Mouse (Mus musculus) spleen, postnatal 10 days (tissue): Measurements from ENCODE around the gene Gmps.

Experiments used
- DNase-seq, 2 experiments: peaks; one replicate each; pipeline ENCODE4 v3.0.0; 2021 to 2022; ENCODE audit warnings: low spot score in 2 of 2

Gmps gene

DNA sequence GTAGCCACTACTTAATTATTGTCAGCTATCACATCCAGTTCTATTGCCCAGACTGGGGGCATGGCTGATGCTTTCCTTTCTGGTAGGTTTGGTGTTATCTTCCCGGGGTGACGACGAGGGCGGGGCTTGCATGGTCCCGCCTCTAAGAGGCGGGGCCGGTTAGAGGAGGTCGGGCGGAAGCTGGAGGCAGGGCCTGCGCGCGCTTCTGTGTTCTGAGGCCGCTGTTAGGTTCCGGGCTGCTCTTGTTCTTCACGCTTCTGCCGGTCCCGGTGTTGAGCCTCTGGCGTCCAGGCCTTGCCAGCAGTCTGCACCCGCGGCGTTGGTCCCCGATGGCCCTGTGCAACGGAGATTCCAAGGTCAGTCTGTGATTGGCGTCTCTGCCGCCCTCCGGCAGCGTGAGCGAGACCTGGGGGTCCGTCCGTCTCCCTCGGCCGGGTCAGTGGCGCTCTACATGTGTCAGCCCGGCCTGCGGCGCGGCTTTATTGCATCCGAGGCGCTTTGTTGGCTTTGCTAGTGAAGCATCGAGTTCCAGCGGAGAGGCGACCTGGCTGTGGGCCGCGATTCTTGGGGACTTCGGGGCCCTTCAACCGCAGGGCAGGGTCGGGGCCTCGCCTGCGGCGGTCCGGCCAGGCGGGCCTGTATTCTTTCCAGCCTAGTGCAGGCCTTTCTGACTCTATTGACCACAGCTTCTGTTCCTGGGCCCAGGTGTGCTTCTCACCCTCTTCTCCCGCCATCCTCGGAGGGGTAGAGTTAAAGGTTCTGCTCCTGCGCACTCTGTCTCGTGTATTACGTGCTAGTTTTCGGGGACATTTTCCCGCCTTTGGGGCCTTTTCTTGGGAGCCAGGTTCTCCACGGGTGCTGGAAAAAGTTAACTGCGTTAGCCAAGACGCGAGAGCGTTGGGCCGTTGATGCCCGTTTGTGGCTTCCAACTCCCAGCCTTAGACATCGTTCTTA is at the start of gene Gmps:
Gene Gmps, plus strand, starts transcription at position 152 of the 954 bp plus-strand sequence.
- peak; percentile 87 to 96 for DNase-seq

DNA sequence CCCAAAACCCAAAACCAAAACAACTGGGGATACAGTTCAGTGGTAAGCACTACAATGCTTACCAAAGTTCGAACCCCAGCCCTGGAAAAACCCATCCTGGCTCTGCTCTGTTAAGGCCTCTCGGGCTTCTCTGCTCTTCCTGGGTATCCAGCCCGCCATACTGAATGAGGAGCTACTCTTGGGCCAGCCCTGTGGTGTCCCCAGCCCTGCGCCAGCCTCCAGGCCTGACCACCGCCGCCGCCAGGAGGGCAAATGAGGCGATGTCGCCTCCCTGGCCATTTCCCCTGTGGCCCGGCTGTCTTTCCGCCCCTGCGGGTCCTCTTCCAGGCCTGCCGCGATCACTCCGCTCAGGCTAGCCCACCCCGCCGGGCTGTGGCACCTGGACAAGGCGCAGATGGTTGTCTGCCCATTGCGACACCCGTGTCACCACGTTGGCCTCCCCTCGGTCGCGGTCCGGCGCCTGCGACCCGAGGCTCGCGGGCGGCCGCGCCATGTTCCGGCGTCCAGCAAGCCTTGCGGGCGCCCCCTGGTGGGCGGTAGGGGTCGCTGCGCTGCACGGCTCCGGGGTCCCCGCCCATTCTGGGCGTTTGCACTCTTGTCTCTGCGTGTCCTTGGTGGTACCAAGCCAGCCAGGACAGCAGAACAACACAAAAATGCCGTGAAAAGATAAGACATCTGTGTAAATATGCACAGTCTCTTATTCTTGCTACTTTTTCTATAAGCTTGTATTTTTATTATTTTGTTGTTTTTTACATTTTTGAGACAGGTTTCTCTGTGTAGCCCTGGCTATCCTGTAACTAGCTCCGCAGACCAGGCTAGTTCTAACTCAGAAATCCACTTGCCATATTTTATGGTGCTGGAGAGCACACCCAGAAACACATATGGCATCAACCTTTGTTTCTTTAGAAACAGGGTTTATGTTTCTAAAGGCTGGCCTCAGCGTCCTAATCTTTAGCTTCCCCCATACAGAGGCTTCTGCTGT is 46.7 kb upstream of the Gmps start, which contains the start of gene E130311K13Rik:
Gene E130311K13Rik, minus strand, starts transcription at position 595 of the 982 bp plus-strand sequence.
- DNase-seq: peak; percentile 89 to 90

DNA sequence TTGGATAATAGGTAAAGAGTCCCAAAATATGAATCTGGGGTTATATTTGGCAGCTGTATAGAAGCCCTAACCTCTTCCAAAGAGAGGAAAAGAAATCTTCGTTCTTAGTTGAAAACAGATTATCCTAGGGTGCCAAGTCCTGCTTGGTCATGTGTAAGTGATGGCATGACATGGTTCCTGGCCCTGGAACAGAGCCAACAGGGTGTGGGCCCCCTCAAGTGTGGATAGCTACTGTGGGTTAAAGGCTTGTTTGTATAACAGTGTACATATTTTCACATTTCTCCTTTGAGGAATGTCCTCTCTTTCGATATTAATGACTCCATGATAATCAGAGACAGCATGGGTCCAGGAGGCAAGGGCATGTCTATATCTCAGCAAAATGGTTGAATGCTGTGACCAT is 37.0 kb upstream of the Gmps start:
- DNase-seq: no peak

DNA sequence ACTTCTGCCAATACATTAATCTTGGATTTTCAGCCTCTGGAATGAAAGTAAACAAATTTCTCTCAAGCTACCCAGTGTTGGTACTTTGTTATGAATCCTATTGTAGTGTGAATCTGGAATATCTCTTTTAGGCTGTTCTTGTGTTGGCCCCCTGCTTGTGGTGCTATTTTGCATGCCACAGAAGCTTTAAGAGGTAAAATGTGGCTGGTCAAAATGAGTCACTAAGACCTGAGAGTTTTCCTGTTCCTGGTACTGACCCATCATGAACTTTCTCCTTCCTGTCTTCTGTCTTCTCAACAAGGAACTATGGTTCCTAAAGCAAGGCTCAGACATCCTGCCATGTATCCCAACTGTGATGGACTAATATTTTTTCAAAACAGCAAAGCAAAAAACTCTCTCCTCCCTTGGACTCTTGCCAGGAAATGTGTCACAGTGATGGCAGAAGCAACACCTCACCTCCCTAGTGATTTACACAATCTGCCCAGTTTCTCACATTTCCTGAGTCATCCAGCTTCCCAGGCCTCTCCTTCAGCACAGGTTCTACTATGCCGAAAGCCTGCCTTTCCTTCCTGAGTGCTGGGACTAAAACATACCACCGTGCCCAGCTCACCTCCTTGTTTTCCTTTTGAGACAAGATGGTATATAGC is 34.6 kb upstream of the Gmps start:
- no peak for DNase-seq

DNA sequence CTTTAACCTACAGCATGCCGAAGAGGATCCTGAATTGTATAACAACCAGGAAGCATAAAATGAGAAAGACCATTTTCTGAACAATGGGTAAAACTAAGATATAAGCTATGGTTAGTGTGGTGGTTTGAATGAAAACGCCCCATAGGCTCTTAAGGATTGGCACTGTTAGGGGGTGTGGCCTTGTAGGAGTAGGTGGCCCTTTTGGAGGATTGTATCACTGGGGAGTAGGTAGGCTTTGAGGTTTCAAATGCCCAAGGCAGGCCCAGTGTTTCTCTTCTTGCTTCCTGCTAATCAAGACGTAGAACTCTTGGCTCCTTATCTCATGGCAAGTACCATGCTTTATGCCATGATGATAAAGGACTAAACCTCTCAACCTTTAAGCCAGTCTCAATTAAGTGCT is 26.1 kb upstream of the Gmps start:
- DNase-seq: no peak

DNA sequence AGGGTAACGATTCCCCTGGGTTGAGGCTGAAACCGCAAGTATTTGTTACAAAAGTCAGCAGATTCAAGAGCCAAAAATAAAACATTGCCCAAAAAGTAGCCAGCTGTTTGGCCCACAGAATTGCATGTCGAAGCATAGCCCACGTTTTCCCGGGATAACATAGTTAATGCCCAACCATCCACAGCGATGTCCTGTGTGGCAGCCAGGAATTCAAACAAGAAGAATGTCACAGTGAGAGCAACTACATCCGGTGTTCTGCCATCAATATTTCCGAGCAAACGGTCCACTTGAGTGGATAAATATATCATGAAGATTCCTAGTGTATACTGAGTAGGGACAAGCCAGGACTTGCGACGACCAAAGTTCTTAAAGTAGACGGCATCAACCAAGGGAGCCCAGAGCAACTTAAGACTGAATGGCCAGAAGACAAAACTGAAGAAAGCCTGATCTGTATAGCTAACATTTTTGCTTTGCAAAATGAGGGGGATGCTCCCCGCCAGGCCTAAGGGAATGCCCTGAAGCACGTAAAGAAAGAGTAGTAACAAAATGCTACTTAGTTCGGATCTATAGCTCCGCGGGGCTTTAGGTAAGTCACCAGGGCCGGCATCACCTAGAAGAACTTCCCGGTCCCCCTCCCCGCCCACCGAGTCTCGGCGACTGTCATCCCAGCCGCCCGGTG is 12.3 kb upstream of the Gmps start:
- DNase-seq: peak in 1 of 2 experiments; percentile 63

DNA sequence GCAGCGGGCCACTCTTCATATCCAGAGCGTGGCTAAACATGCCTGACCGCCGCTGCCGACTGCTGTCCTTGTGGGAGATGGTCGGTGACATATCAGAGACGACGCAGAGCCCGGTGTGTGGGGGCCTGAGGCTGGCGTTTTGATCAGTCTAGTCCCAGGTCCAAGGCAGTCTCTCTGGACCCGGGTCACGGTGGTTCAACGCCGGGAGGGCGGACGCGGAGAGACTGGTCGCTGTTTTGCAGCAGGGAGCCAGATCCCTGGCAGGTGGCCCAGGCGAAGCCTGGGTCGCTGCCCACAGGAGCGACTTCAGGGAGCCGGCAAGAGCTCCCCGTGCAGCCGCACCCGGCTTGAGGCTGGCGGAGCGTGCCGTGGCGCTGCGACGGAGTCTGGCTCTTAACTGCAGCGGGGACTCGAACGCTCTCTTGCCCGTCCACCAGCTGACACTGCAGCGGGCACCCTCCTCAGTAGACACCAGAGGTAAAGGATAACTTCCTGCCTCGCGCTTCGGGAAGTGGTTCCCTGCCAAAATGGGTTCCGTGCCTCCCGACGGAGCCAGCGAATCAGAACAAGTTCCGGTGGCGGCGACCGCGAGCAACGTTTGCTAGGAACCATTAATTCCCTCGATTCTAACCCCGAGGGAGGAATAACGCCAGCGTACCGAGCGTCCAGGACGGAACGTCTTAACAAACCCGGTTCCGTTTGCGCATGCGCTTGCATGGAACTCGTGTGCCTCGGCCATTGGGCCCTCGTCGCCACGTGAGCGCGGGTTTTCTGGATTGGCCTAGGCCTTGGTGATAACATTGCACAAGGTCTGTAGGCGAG is 11.6 kb upstream of the Gmps start, which contains the start of gene Slc33a1:
Gene Slc33a1, minus strand, starts transcription at position 669 of the 822 bp plus-strand sequence.
- DNase-seq: peak; percentile 94 to 99

DNA sequence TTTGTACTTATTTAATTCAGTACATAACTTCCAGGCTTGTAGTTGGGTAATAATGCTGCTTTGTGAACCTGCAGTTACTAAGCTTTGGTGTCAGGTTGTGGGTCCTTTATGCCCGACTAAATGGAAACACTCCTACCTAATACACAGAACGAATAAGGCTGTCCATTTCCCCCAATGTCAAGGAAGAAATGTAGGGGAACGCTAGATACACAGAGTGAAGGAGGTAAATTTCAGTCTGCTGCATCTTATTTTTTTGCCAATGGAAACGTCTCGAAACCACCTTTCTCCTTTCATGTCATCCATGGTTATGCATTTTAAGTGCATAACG is 11.0 kb upstream of the Gmps start:
- no peak for DNase-seq

DNA sequence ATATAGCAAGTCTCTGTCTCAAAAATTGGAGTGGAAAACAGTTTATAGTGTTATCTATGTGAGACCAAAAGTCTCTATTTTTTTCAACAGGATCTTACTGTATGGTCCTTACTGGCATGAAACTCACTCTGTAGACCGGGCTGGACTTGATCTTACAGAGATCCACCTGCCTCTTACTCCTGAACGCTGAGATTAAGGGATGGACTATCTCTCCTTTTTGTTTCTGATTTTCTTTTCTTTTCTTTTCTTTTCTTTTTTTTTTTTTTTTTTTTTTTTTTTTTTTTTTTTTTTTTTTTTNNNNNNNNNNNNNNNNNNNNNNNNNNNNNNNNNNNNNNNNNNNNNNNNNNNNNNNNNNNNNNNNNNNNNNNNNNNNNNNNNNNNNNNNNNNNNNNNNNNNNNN is 10.0 kb upstream of the Gmps start:
- DNase-seq: no peak

DNA sequence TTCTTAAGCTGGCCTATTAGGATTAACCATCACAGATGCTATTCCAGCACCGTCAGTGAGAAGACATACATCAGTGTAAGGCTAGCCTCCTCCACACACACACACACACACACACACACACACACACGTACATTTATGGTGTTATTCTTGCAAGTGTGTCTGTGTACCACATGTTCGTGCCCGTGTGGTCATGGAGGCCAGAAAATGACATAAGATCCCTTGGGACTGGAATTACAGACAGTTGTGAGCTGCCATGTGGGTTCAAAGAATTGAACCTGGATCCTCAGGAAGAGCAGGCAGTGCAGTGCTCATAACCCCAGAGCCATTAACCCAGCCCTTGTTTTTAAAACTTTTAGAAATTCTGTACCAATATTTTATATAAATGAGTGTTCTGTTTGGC is 2.0 kb downstream of the Gmps start:
- no peak for DNase-seq

DNA sequence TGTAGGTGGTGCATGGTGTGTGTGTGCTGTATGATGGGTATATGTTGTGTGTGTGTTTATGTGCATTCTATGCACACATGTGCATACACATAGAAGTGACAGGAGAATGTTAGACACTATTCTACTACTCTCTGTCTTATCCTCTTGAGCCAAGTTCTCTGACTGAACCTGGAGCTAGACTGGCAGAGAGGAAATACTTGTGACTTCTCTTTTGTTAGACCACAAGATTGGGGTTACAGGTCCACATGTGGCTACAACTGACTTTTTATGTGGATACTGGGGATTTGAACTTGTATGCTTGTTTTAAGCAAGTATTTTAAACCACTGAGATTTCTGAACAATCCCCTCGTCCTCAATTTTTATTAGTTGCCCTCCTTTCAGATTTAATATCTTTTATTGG is 10.8 kb downstream of the Gmps start:
- no peak for DNase-seq

DNA sequence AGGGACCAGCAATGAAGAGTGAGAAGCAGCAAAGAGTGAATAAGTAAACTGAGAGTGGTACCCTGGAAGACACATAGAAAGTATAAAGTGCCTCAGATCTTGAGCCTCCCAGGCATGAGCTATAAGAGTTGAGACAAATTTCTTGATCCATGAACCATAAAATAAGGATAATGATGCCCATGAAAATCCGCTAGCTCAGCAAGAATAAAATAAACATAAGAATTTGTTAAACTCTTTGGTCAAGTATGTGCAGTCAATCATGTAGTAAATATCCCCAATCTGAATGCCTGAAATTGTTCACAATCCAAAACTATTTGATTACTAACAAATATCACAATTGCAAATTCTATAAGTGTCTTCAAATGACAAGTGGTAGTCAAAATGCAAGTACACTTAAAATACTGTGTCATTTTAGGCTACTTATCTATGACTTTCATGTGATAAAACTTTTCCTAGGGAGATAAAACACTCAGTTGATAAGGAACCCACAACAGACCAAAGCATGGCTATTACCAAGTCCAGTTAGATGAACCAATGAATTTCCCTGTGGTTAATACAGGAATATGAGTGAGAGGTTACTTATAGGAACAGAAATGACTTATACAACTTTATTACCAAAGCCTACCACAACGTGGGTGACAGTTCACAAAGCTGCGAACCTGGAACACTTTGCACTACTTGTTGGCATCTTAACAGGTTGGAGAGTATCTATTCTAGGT is 13.0 kb downstream of the Gmps start:
- DNase-seq: no peak

DNA sequence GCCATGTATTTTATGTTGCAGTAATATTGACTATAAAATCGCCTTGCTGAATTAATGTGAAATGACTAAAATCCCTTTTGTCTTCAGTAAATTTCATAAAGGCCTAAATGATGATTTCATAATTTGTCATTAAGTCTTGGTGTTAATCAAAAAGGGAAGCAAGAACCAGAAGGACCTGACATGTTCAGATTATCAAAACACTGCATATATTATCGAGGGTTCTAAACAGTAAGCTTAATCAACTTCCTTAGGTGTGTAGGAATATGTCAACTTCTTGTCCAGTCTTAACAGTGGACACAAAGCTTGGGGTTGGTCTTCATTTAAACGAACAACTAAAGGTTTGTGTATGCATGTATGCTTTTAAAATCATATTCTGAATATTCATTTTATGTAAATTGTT is 45.5 kb downstream of the Gmps start:
- DNase-seq: no peak

DNA sequence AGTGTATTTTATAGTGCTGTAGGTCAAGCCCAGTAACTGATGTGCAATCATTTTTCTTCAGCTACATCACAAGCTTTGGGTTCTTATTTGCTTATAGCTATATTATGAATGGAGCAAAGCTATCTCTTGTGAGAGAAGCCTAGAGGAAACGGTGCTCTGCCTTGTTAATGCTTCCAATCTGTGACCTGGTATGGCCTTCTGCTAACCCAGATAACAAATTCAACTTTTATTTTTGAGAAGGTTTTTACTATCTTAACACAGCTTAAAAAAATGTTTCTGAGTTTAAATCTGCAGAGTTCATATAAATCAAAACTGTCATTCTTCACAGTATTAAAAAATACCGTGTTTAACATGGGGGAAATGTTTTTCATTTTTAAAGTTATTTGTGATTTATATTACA is 46.0 kb downstream of the Gmps start:
- no peak for DNase-seq

DNA sequence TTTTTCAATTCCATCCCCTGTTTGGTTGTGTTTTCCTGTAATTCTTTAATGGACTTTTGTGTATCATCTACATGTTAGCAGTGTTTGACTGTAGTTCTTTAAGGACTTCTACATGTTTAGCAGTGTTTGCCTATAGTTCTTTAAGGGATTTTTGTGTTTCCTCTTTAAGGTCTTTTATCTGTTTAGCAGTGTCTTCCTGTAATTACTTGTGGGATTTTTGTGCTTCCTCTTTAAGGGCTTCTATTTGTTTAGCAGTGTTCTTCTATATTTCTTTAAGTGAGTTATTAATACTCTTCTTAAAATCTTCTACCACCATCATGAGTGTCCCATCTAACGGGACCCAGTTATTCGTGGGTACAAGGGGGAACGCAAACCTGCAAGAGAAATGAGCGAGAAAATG is 53.9 kb downstream of the Gmps start:
- no peak for DNase-seq

DNA sequence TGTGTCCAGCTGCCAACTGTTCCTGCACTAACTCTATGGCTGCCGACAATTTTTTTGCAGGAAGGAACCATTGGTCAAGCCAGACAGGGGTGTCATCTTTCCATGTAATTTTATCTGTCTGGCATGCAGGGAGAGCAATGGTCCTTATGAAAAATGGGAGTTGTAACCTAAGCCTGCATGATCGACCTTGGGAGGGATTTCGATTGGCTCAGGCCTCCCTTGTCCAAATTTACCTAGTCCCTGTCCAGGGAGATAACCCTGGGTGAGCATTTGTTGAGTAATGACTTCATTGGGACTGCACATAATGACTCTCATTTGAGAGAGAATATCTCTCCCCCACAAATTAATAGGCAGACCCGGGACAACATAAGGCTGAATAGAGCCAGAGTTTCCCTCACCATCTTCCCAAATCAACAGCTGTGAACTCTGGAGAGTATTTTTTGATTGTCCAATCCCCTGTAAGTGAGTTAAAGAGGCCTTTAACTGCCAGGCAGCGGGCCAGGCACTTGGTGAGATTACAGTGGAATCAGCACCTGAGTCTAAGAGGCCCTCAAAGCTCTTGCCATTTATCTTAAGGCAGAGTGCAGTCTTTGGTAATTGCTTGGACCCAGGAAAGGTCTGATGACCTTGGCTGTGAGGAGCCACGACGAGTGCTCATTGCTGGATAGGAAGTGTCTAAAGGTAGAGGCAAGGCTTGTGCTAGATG is 62.4 kb downstream of the Gmps start:
- no peak for DNase-seq

DNA sequence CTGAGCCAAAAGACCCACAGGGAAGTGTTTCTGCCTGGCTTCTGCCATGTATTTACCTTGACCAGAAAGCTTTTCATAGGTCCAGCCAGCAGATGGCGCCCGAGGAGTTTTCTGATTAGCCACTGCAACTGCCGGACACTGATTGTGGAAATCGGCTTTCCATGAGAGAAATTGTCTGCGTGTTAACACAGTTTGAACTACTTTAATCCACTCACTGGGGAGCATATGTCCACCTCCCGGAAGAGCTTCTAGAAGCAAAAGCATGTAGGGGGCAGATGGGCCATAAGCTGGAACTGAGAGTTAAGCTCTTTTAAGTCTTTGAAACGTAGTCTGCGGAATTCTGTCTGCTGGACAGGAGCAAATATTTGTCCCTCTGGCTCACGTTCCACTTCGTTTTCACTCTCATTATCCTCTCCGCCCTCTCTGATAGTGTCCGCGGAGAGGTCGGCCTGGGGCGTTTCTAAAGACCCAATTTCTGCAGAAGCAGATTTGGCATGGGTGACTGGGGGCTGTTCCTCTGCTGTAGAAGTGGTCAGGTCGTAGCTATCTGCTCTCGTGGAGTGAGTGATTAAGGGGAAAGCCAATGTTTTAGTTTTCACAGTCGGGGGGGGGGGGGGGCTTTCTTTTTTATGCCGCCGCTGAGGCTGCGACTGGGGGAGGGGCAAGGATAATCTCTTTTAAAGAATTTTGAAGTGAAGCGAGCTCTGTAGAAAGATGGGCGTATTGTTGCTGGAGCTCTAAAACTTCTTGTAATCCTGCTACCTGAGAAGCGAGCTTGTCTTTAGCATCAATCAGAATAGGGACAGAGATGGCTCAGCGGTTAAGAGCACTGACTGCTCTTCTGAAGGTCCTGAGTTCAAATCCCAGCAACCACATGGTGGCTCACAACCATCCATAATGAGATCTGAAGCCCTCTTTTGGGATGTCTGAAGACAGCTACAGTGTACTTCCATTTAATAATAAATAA is 64.2 kb downstream of the Gmps start:
- peak; percentile 41 to 77 for DNase-seq
